Mouse (Mus musculus): ENCODE measurements around the gene Fthl17a.

The Fthl17a gene

DNA sequence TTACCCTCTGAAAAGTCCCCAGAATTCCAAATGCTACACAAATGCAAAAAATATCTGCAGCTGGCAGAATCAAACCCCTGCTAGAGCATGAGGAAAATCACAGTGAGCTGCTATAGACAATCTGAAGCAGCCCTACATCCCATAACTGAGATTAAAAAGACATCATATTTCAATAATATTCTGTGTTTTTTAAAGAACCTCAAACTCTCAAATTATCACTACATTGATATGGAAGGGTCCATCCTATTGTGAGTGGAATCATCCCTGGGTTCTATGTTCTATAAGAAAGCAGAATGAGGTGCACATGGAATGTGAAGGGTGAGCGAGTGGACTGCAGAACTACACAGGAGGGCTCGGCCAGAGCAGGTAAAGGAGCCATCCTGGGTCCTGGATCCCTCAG lies at the start of gene Fthl17a:
TSS of gene Fthl17a (plus strand) at position 301 of the 400 bp plus-strand sequence.
- DNase-seq: no peak

DNA sequence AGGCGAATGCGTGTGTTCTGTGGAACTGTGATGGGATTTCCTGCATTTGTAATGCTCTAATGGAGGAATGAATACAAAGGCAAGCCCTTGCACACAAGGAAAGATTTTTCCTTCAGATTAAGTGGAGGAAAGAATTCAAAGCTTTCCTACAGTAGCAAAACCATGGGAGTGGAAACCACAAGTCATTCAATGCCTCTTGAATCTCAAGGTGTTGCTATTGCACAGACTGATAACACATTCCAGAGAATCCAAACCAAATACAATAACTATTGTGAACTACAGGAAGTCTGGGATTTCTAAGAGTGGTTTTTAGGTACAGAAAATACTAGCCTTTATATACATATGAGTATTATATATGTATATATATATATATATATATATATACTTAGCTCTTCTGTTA lies 42.5 kb upstream of the Fthl17a start:
- no peak for DNase-seq

DNA sequence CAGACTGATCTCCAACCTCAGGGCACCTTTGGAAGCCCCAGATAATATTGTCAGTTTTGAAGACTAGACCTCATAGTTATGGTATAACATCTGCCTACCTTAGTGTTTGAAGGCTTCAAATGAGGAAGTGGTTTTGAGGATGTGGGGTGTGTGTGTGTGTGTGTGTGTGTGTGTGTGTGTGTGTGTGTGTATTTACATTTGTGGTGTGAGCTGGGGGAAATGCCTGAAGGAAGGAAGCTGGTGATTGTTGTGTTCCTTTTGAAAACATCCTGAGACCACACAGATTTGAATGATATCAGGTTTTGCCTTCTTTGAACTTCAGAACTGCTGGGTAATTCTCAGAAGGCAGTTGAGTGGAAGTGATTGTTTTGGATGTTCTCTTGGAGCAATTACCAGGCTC lies 22.6 kb upstream of the Fthl17a start:
- DNase-seq: no peak

DNA sequence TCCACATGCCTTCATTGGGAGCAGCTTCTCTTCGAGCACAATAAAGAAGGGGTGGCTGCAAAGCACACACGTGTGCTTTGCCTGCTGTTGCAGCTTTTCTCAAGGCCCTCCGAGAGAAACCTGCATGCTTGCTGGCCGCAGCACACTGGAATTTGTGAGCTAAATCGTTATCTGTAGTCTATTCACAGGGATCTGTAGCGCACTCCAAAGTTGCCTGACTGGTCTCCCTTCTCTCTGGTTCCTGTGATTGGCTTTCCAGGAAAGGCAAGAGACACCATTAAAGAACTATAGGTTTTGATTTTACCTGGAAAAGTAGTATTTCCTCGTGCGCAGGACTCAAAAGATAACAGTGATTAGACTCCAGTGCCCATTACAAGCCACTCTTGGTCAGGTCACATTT lies 22.3 kb downstream of the Fthl17a start:
- no peak for DNase-seq

DNA sequence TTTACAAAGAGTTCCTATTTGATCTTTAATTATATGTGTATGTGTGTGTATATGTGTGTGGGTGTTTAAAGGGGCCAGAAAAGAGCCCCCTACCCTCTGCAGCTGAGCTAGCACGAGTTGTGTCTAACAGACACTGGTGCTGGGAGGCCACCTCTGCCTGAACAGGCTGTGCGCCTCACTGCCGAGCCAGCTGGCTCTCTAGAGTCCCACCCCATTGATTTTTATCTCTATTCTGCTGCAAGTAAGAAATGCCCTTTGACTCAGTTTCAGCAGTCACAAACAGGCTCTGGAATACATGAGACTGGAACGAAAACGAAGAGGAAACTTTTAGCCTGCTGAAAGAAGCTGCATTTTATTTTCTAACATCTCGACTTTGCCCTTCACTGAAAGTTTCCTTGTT lies 22.8 kb downstream of the Fthl17a start:
- DNase-seq: no peak

DNA sequence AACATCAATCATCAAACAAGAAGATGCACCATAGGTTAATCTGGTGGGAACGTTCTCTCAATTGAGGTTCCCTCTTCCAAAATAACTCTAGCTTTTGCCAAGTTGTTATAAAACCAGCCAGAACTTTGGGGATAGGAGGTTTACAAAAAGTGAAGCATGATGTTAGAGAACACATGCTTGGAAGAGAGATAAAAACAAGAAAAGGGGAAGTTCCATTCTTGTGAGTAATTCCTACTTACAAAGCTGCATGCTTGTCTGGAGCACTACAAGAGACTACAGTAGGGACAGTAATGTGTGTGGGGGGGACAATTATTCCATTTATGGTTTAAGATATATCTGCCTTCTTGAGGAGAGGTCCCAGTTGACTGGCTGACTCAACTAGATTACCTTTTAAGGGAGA lies 40.4 kb downstream of the Fthl17a start:
- DNase-seq: no peak

DNA sequence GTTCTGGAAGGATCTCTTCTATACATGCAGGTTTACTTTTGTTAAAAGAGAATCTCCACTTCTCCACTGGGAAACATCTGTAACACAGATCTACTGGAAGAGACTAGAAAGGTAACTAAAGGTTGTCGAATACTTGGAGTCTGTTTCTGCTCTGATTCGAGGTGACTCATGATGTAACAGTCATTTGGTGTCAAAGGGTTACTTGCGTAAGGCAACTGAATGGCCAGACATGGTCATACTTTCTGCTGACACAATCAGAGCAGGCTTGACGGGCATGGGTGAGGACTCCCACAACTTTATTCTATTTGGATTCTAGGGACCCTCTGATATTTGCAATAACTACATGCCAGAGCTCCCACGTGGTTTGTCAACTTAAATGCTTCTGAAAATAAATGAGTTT lies 43.3 kb downstream of the Fthl17a start:
- no peak for DNase-seq

DNA sequence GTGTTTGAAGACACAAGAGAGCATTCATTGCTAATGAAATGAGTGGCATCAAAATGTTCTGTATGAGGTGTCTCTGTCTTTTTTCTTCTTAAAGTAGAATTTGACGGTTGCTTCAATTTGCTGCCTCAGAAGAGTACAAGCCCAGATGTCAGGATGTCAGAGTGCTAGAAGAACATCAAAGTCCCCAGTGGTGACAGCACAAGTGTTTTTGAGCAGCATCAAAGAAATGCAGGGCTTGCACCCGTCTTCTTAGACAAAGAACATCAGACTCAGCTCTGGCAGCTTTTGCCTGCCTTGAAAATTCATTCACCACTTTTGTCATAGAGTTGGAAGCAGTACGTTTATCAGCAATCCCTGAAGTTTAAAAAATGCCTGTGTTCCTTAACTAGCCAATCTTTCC lies 44.5 kb downstream of the Fthl17a start:
- DNase-seq: no peak

DNA sequence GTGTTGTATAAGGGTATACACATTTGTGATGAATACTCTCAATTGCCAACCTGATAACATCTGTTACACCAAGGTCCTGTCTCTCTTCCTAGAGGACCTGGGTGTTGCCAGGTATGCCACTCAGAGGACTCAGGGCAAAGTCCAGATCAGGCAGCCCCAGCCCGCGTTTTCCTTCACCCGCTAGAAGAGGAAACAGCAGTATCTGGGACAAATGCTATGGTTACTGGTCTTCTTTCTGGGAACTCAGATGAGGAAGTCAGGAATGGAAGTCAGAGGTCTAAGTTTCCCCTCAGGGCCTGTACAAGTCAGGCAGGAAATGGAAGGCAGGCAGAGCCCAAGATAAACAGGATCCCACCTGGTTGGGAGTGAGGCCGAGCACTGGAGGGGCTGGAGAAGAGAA lies 55.2 kb downstream of the Fthl17a start:
- DNase-seq: no peak

DNA sequence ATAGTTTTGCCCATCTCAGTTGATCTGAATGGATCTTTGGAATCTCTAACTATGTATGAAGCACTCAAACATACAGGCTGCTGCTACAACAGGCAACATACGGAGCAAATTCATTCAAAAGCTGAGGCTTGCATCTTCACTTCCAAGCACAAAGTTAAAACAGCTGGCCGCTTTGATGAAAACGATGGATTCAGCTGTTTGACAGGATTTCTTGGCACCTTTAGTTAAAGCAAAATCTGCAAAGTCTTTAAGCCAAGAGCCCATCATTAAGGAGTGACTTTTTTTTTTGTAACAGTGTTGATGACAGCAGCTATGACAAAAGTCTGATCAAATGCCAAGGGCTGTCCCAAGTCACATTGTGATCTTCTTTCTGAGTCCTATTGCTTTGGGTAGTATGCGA lies 69.1 kb downstream of the Fthl17a start:
- no peak for DNase-seq

DNA sequence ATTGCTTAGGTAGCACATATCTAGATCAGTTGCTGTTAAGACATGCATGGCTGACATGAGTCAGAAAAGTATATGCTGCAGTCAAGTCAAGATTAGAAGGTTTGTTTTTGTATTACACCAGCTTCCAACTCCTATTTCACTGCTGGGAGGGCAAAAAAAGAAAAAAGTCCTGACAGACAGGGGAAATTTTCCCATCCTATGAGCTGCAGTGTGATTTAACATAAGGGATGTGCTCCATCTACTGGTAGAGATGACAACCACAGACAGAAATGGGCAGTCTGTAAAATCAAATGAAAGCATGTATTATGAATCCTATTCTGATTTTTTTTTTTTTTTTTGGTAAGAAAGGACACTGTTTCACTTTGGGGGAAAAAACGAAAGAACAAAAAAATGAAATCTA lies 69.7 kb downstream of the Fthl17a start:
- DNase-seq: no peak
